Mouse (Mus musculus) bone marrow macrophage, adult 2 months (primary cell): ENCODE results near the gene Spint3. TPM values are rescaled to one million over a fixed set of nuclear protein-coding genes. Genes with fewer than 3 reads are reported as not detected.
A peak's percentile ranks its signal among the peaks of the same experiment; 100 is the strongest.

Source experiments
- H3K27ac ChIP-seq: 2 replicates; pipeline ENCODE4 v1.5.1; 2012; ENCODE audit warnings: low read depth, low read length; ENCODE audit not compliant: insufficient read depth
- H3K4me1 ChIP-seq: 2 replicates; pipeline ENCODE4 v1.6.1; 2012; ENCODE audit warnings: low read length; ENCODE audit not compliant: control insufficient read depth, insufficient read depth
- H3K4me3 ChIP-seq: 2 replicates; pipeline ENCODE4 v1.5.1; 2012; ENCODE audit warnings: mild to moderate bottlenecking, low read length, moderate library complexity; ENCODE audit not compliant: insufficient read depth
- CTCF ChIP-seq: IDR thresholded peaks from 2 replicates; pipeline ENCODE4 v1.5.1; 2012; ENCODE audit warnings: low read depth, mild to moderate bottlenecking, low read length, moderate library complexity
- POLR2A ChIP-seq: IDR thresholded peaks from 2 replicates; pipeline ENCODE4 v1.6.1; 2012; ENCODE audit warnings: mild to moderate bottlenecking, low read depth, low read length, borderline replicate concordance
- polyA plus RNA-seq: library from polyadenylated mRNA; stranded (reverse); fragments of >200 nt; gene quantifications from 2 replicates; pipeline ENCODE4 v1.2.4, GENCODE M21; 2012; ENCODE audit not compliant: missing spikeins, insufficient read depth, insufficient read length

Spint3 gene
- polyA plus RNA-seq, 1 experiment = not detected

- no peak overlapping the region for H3K27ac ChIP-seq
- H3K4me1 ChIP-seq = no peaks in the 10 kb centered on the region
- no peak overlapping the region for H3K4me3 ChIP-seq
- no peak for TF ChIP-seq POLR2A
- no peak for TF ChIP-seq CTCF
Measured at GRCm38 (mm10) chr2:164549963-164550894, 23.0 kb downstream of the Spint3 start.

GRCm38 (mm10) chr2:164549338-164549737 lies 23.9 kb downstream of the Spint3 start:
- no peak overlapping the region for H3K27ac ChIP-seq
- H3K4me1 ChIP-seq = no peaks in the 10 kb centered on the region
- no peak overlapping the region for H3K4me3 ChIP-seq
- TF ChIP-seq CTCF (no peak), POLR2A (no peak)

- Histone ChIP-seq H3K27ac (no peak overlapping the region), H3K4me1 (no peaks in the 10 kb centered on the region), H3K4me3 (no peak overlapping the region)
- TF ChIP-seq CTCF (no peak), POLR2A (no peak)
Measured at GRCm38 (mm10) chr2:164544454-164545097, 28.7 kb downstream of the Spint3 start.

GRCm38 (mm10) chr2:164543745-164544144 lies 29.5 kb downstream of the Spint3 start:
- no peak overlapping the region for H3K4me3 ChIP-seq
- H3K27ac ChIP-seq = no peak overlapping the region
- TF ChIP-seq POLR2A = no peak
- no peak for TF ChIP-seq CTCF
- no peaks in the 10 kb centered on the region for H3K4me1 ChIP-seq

- Histone ChIP-seq H3K27ac (no peak overlapping the region), H3K4me1 (no peaks in the 10 kb centered on the region), H3K4me3 (no peak overlapping the region)
- TF ChIP-seq CTCF (no peak), POLR2A (no peak)
Measured at GRCm38 (mm10) chr2:164542598-164542997, 30.7 kb downstream of the Spint3 start.

GRCm38 (mm10) chr2:164542132-164542531 lies 31.1 kb downstream of the Spint3 start:
- H3K4me1 ChIP-seq = no peaks in the 10 kb centered on the region
- TF ChIP-seq POLR2A = no peak
- TF ChIP-seq CTCF = no peak
- H3K27ac ChIP-seq = no peak overlapping the region
- no peak overlapping the region for H3K4me3 ChIP-seq

GRCm38 (mm10) chr2:164540652-164541427 lies 32.4 kb downstream of the Spint3 start:
- no peak overlapping the region for H3K4me3 ChIP-seq
- TF ChIP-seq CTCF (no peak), POLR2A (no peak)
- no peaks in the 10 kb centered on the region for H3K4me1 ChIP-seq
- no peak overlapping the region for H3K27ac ChIP-seq

GRCm38 (mm10) chr2:164537003-164537402 lies 36.3 kb downstream of the Spint3 start:
- H3K4me3 ChIP-seq = no peak overlapping the region
- H3K4me1 ChIP-seq = no peaks in the 10 kb centered on the region
- no peak overlapping the region for H3K27ac ChIP-seq
- TF ChIP-seq POLR2A = no peak

GRCm38 (mm10) chr2:164534315-164534714 lies 38.9 kb downstream of the Spint3 start:
- no peak overlapping the region for H3K27ac ChIP-seq
- no peaks in the 10 kb centered on the region for H3K4me1 ChIP-seq
- TF ChIP-seq POLR2A (no peak), CTCF (no peak)

GRCm38 (mm10) chr2:164531169-164531568 lies 42.1 kb downstream of the Spint3 start:
- TF ChIP-seq POLR2A (no peak), CTCF (peak; percentile 52)
- H3K4me1 ChIP-seq = peaks cover 5% of the 10 kb centered on the region; the same call in 1 of the 2 replicates
- H3K27ac ChIP-seq = no peak overlapping the region
- H3K4me3 ChIP-seq = no peak overlapping the region

More at GRCm38 (mm10) chr2:164534315-164534714, 38.9 kb downstream of the Spint3 start:
- H3K4me3 ChIP-seq = no peak overlapping the region
